Mouse (Mus musculus): ENCODE measurements at regions not wholly inside any gene's neighbourhood (a gene's known extent, or its start where the extent isn't known, plus 50 kb on each side); places are given as distances from the start of the nearest gene placed in this dataset.

- TF ChIP-seq CTCF (IDR thresholded peaks at IDR 0.05; ENCODE audit: low read depth, low read length) (no peak), GATA1 (IDR thresholded peaks at IDR 0.05; ENCODE audit: borderline replicate concordance, low read length) (no peak)
Measured at GRCm38 (mm10) chr1:73847126-73847525, 277.1 kb downstream of the Tns1 start.
